Mouse (Mus musculus): ENCODE data around the gene Mad1l1. TPM values are rescaled to one million over a fixed set of nuclear protein-coding genes. Genes with fewer than 3 reads are reported as not detected.

Mad1l1 gene
- polyA plus RNA-seq, 1 experiment = 12.6 TPM

- no peak for DNase-seq
- Histone ChIP-seq H3K36me3 (ENCODE audit: control insufficient read depth, insufficient read depth, low read length) (no peaks in the 10 kb centered on the region), H3K27me3 (replicated peaks; ENCODE audit: control insufficient read depth, insufficient read depth, low read length) (no peaks in the 10 kb centered on the region), H3K4me1 (ENCODE audit: control insufficient read depth, insufficient read depth, low read length) (no peaks in the 10 kb centered on the region), H3K27ac (ENCODE audit: insufficient read depth, low read depth, low read length) (no peak overlapping the region), H3K4me3 (ENCODE audit: insufficient read depth, low read depth, low read length) (no peak overlapping the region)
- 88% methylated on average over 7 of the region's 7 CpGs for WGBS
- TF ChIP-seq CTCF (conservative IDR thresholded peaks at IDR 0.05; ENCODE audit: insufficient read depth, insufficient read length, low read depth, low read length) = no peak
Observed at GRCm38 (mm10) chr5:140127981-140128380, 193.4 kb downstream of the Mad1l1 start.

DNA sequence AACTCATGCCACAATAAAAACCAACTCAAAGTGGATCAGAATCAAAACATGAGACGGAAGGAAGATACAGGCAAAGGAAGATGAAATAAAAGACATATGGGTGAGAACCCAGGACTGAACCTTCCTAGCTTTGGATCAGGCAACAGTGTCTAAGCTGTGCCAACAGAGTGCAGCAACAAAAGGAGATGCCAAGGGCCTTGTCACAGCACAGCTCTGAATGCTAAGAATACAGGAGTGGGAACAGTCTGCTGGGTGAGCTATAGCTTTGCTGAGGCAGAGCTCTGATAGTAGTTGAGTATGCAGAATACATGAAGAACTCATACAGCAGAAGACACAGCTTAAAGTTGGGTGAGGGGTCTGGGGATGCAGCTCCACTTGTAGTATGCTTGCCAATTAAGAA, 196.7 kb downstream of the Mad1l1 start:
- WGBS = 93% methylated on average over 1 of the region's 1 CpGs
- Histone ChIP-seq H3K27me3 (replicated peaks; ENCODE audit: control insufficient read depth, insufficient read depth, low read length) (no peaks in the 10 kb centered on the region), H3K36me3 (ENCODE audit: control insufficient read depth, insufficient read depth, low read length) (no peaks in the 10 kb centered on the region), H3K27ac (ENCODE audit: insufficient read depth, low read depth, low read length) (no peak overlapping the region), H3K4me1 (ENCODE audit: control insufficient read depth, insufficient read depth, low read length) (no peaks in the 10 kb centered on the region), H3K4me3 (ENCODE audit: insufficient read depth, low read depth, low read length) (no peak overlapping the region)
- TF ChIP-seq POLR2A (IDR thresholded peaks at IDR 0.05; ENCODE audit: low read depth, low read length) (no peak), CTCF (conservative IDR thresholded peaks at IDR 0.05; ENCODE audit: insufficient read depth, insufficient read length, low read depth, low read length) (no peak)
- DNase-seq = no peak

DNA sequence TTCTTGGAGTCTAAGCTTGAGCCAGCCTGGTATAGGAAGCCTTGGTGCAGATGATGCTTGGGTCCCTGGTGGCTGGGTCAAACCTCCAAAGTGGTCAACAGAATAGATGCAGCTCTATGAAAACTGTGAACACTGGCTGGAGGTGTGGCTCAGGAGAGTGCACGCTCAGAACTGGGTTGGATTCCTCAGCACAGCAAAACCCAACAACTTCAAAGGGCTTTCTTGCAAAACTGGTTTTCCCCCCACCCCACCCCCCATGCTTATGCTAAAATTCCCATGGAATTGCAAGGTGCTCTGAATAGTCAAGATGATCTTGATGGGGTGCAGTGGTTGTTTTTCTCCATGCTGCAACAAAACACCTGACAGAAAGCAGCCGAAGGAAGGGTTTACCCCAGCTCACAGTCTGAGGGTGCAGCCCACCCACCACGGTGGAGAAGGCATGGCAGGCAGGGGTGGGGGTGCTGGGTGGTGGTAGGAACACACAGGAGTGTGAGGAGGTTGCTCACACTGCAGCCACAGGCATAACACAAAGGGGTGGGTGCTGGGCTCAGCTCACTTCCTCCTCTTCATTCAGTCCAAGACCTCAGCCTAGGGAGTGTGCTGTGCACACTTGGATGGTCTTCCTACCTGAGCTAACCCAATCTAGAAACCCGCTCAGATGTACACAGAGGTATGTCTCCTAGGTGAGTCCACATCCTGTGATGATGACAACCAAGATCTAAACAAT, 197.5 kb downstream of the Mad1l1 start:
- Histone ChIP-seq H3K4me1 (ENCODE audit: control insufficient read depth, insufficient read depth, low read length) (no peaks in the 10 kb centered on the region), H3K27me3 (replicated peaks; ENCODE audit: control insufficient read depth, insufficient read depth, low read length) (no peaks in the 10 kb centered on the region), H3K36me3 (ENCODE audit: control insufficient read depth, insufficient read depth, low read length) (no peaks in the 10 kb centered on the region), H3K27ac (ENCODE audit: insufficient read depth, low read depth, low read length) (no peak overlapping the region), H3K4me3 (ENCODE audit: insufficient read depth, low read depth, low read length) (no peak overlapping the region)
- WGBS = 73% methylated on average over 4 of the region's 4 CpGs
- TF ChIP-seq POLR2A (IDR thresholded peaks at IDR 0.05; ENCODE audit: low read depth, low read length) (no peak), CTCF (conservative IDR thresholded peaks at IDR 0.05; ENCODE audit: insufficient read depth, insufficient read length, low read depth, low read length) (no peak)
- DNase-seq = no peak

GRCm38 (mm10) chr5:140123194-140123593, 198.2 kb downstream of the Mad1l1 start:
- Histone ChIP-seq H3K4me1 (ENCODE audit: control insufficient read depth, insufficient read depth, low read length) (no peaks in the 10 kb centered on the region), H3K36me3 (ENCODE audit: control insufficient read depth, insufficient read depth, low read length) (no peaks in the 10 kb centered on the region), H3K4me3 (ENCODE audit: insufficient read depth, low read depth, low read length) (no peak overlapping the region), H3K27me3 (replicated peaks; ENCODE audit: control insufficient read depth, insufficient read depth, low read length) (no peaks in the 10 kb centered on the region), H3K27ac (ENCODE audit: insufficient read depth, low read depth, low read length) (no peak overlapping the region)
- 74% methylated on average over 5 of the region's 5 CpGs for WGBS
- no peak for DNase-seq
- TF ChIP-seq CTCF (conservative IDR thresholded peaks at IDR 0.05; ENCODE audit: insufficient read depth, insufficient read length, low read depth, low read length) (no peak), POLR2A (IDR thresholded peaks at IDR 0.05; ENCODE audit: low read depth, low read length) (no peak)

DNA sequence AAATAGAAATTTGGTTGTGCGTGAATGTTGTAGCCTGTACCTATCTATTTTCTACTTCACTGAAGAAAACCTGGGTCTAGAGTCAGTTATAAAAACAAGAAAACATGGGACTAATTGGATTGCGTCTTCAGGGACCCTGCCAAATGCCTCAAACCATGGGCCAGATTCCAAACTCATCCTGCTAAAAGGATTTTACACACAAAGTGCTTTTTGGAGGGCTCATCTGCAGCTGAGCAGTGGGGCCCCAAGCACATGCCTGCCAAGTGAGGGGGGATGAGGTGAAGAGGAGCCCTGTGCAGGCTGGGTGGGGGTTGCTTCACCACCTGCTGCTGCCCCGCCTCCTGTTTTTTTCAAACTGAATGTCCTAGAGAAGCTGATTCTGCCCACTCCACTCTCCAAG, 199.4 kb downstream of the Mad1l1 start:
- H3K4me1 ChIP-seq (ENCODE audit: control insufficient read depth, insufficient read depth, low read length) = no peaks in the 10 kb centered on the region
- H3K36me3 ChIP-seq (ENCODE audit: control insufficient read depth, insufficient read depth, low read length) = no peaks in the 10 kb centered on the region
- WGBS = 89% methylated on average over 3 of the region's 3 CpGs
- H3K4me3 ChIP-seq (ENCODE audit: insufficient read depth, low read depth, low read length) = no peak overlapping the region
- DNase-seq = no peak
- no peak overlapping the region for H3K27ac ChIP-seq (ENCODE audit: insufficient read depth, low read depth, low read length)
- no peak for TF ChIP-seq POLR2A (IDR thresholded peaks at IDR 0.05; ENCODE audit: low read depth, low read length)
- TF ChIP-seq CTCF (conservative IDR thresholded peaks at IDR 0.05; ENCODE audit: insufficient read depth, insufficient read length, low read depth, low read length) = no peak
- H3K27me3 ChIP-seq (replicated peaks; ENCODE audit: control insufficient read depth, insufficient read depth, low read length) = no peaks in the 10 kb centered on the region

GRCm38 (mm10) chr5:140118921-140119320, 202.4 kb downstream of the Mad1l1 start:
- DNase-seq = no peak
- TF ChIP-seq POLR2A (IDR thresholded peaks at IDR 0.05; ENCODE audit: low read depth, low read length) (no peak), CTCF (conservative IDR thresholded peaks at IDR 0.05; ENCODE audit: insufficient read depth, insufficient read length, low read depth, low read length) (no peak)
- Histone ChIP-seq H3K36me3 (ENCODE audit: control insufficient read depth, insufficient read depth, low read length) (no peaks in the 10 kb centered on the region), H3K27me3 (replicated peaks; ENCODE audit: control insufficient read depth, insufficient read depth, low read length) (no peaks in the 10 kb centered on the region), H3K27ac (ENCODE audit: insufficient read depth, low read depth, low read length) (no peak overlapping the region), H3K4me3 (ENCODE audit: insufficient read depth, low read depth, low read length) (no peak overlapping the region), H3K4me1 (ENCODE audit: control insufficient read depth, insufficient read depth, low read length) (peaks cover 12% of the 10 kb centered on the region)
- 100% methylated on average over 3 of the region's 3 CpGs for WGBS

GRCm38 (mm10) chr5:140117968-140118367, 203.4 kb downstream of the Mad1l1 start:
- Histone ChIP-seq H3K27me3 (replicated peaks; ENCODE audit: control insufficient read depth, insufficient read depth, low read length) (no peaks in the 10 kb centered on the region), H3K27ac (ENCODE audit: insufficient read depth, low read depth, low read length) (no peak overlapping the region), H3K36me3 (ENCODE audit: control insufficient read depth, insufficient read depth, low read length) (no peaks in the 10 kb centered on the region), H3K4me3 (ENCODE audit: insufficient read depth, low read depth, low read length) (no peak overlapping the region), H3K4me1 (ENCODE audit: control insufficient read depth, insufficient read depth, low read length) (peaks cover 12% of the 10 kb centered on the region)
- no peak for TF ChIP-seq CTCF (conservative IDR thresholded peaks at IDR 0.05; ENCODE audit: insufficient read depth, insufficient read length, low read depth, low read length)
- TF ChIP-seq POLR2A (IDR thresholded peaks at IDR 0.05; ENCODE audit: low read depth, low read length) = no peak
- DNase-seq = peak; percentile 72

All from kidney, adult 2 months (tissue).